Mouse (Mus musculus) intestine, embryonic 15.5 days (tissue): Measurements from ENCODE around the gene Serpina3n. TPM values are rescaled to one million over a fixed set of nuclear protein-coding genes. Genes with fewer than 3 reads are reported as not detected.
A peak's percentile ranks its signal among the peaks of the same experiment; 100 is the strongest.

Experiments
- ATAC-seq: fragments of 200-750 bp; cut with Nextera tagmentation; 2 replicates; pipeline ENCODE4 v1.8.0; 2017; ENCODE audit warnings: moderate TSS enrichment, moderate library complexity
- H3K27ac ChIP-seq: fragments of 300-500 bp; sonication (generic); 2 replicates; pipeline ENCODE4 v1.5.1; 2015; ENCODE audit warnings: mild to moderate bottlenecking, inconsistent platforms
- H3K27me3 ChIP-seq: fragments of 300-500 bp; sonication (generic); replicated peaks from 2 replicates; pipeline ENCODE4 v1.6.1; 2015; ENCODE audit warnings: inconsistent platforms
- H3K36me3 ChIP-seq: fragments of 300-500 bp; sonication (generic); 2 replicates; pipeline ENCODE4 v1.6.1; 2015; ENCODE audit warnings: inconsistent platforms
- H3K4me1 ChIP-seq: fragments of 300-500 bp; sonication (generic); replicated peaks from 2 replicates; pipeline ENCODE4 v1.6.1; 2015; ENCODE audit warnings: inconsistent platforms
- H3K4me2 ChIP-seq: fragments of 300-500 bp; sonication (generic); replicated peaks from 2 replicates; pipeline ENCODE4 v1.6.1; 2015; ENCODE audit warnings: mild to moderate bottlenecking, inconsistent platforms
- H3K4me3 ChIP-seq: fragments of 300-500 bp; sonication (generic); replicated peaks from 2 replicates; pipeline ENCODE4 v1.5.1; 2015; ENCODE audit warnings: inconsistent platforms
- H3K9ac ChIP-seq: fragments of 300-500 bp; sonication (generic); 2 replicates; pipeline ENCODE4 v1.6.1; 2015; ENCODE audit warnings: inconsistent platforms
- H3K9me3 ChIP-seq: fragments of 300-500 bp; sonication (generic); 2 replicates; pipeline ENCODE4 v1.6.1; 2016; ENCODE audit warnings: inconsistent platforms
- WGBS: fragments of 180-500 bp; shearing (Covaris S2); methylation state at CpG from one replicate; pipeline ENCODE4 v1.1.7; 2015; 5-methylcytosine and 5-hydroxymethylcytosine counted together
- polyA plus RNA-seq: library from polyadenylated mRNA; unstranded; fragments of >200 nt; fragmentation: Nextera tagmentation; extraction: Ambion mirVana; gene quantifications from 2 replicates; pipeline ENCODE4 v1.2.1, GENCODE M21; 2015

Serpina3n gene
- polyA plus RNA-seq, 1 experiment from 2014 or later = 0.11 TPM

DNA sequence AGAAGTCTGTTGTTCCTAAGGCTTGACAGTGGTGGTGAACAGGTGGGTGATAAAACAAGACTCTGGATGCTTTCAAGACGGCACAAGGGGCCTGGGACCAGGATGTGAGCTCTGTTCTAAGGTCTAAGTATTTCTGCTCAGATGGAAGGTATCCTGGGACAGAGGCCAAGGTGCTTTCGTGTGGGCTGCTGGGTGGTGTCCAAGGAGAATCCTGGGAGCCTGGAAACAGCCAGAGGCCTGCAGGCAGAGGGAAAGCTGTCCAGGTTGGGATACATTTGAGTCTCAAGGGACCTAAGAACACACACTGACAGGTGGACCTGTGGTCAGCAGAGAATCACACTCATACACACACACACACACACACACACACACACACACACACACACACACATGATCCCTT is 8.0 kb downstream of the Serpina3n start:
- WGBS = 58% methylated on average over 2 of the region's 2 CpGs
- H3K4me3 ChIP-seq = no peak overlapping the region
- no peak for ATAC-seq
- no peak overlapping the region for H3K27ac ChIP-seq
- peaks cover 4% of the 10 kb centered on the region; the same call in 1 of the 2 replicates for H3K27me3 ChIP-seq
- H3K4me2 ChIP-seq = no peak overlapping the region
- H3K4me1 ChIP-seq = no peaks in the 10 kb centered on the region
- no peak overlapping the region for H3K9ac ChIP-seq
- H3K36me3 ChIP-seq = no peaks in the 10 kb centered on the region
- H3K9me3 ChIP-seq = no peaks in the 10 kb centered on the region

GRCm38 (mm10) chr12:104415625-104416315 is 9.2 kb downstream of the Serpina3n start:
- Histone ChIP-seq H3K27me3 (peaks cover 4% of the 10 kb centered on the region; the same call in 1 of the 2 replicates), H3K4me2 (no peak overlapping the region), H3K36me3 (no peaks in the 10 kb centered on the region), H3K9me3 (no peaks in the 10 kb centered on the region), H3K4me1 (no peaks in the 10 kb centered on the region), H3K4me3 (no peak overlapping the region), H3K27ac (no peak overlapping the region), H3K9ac (no peak overlapping the region)
- peak; percentile 50; the same call in 1 of the 2 replicates for ATAC-seq
- 33% methylated on average over 6 of the region's 6 CpGs for WGBS

DNA sequence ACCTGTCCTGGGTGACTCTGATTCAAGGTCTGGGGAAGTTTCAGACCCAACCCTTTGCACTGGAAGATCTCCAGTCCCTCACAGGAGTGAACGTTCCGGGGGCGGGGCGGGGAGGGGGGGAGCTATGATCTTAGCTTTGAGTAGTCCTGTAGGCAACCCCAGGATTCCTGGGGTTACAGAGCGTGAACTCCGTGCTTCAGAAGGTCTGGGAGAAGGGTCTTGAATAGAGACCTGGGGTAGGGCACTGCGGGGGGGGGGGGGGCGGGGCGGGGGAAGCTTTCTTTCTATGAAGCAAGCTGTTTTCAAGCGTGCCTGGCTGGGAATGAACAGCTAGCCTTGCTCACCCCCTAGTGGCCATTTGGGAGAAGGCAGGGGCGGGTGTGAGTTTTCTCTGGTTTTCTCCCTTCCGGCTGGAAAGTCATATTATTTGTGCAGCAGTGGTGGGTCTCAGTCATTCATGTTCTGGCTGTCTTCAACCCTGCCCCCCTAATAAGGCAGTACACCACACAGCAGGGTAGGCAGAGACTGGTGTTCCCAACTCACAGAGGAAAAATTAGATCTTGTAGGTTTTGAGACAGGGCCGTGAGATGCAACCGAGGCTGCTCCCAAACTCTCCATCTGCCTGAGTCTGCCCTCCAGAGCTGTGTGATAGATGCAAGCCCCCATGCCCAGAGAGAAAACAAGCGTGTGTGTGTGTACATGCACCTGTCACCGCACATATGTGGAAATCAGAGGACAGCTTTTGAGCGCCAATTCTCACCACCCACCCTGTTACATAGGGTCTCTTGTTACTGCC is 12.0 kb downstream of the Serpina3n start:
- Histone ChIP-seq H3K9ac (no peak overlapping the region), H3K27me3 (peaks cover 4% of the 10 kb centered on the region; the same call in 1 of the 2 replicates), H3K27ac (no peak overlapping the region), H3K36me3 (no peaks in the 10 kb centered on the region), H3K4me2 (peak overlapping the region; percentile 49), H3K9me3 (no peaks in the 10 kb centered on the region), H3K4me3 (no peak overlapping the region), H3K4me1 (no peaks in the 10 kb centered on the region)
- ATAC-seq = peak; percentile 64
- 17% methylated on average over 17 of the region's 17 CpGs for WGBS

GRCm38 (mm10) chr12:104419136-104419462 is 12.6 kb downstream of the Serpina3n start:
- no peak for ATAC-seq
- Histone ChIP-seq H3K27me3 (peaks cover 4% of the 10 kb centered on the region; the same call in 1 of the 2 replicates), H3K4me2 (no peak overlapping the region), H3K36me3 (no peaks in the 10 kb centered on the region), H3K4me3 (no peak overlapping the region), H3K9me3 (no peaks in the 10 kb centered on the region), H3K9ac (no peak overlapping the region), H3K27ac (no peak overlapping the region), H3K4me1 (no peaks in the 10 kb centered on the region)
- WGBS = 16% methylated on average over 2 of the region's 2 CpGs

DNA sequence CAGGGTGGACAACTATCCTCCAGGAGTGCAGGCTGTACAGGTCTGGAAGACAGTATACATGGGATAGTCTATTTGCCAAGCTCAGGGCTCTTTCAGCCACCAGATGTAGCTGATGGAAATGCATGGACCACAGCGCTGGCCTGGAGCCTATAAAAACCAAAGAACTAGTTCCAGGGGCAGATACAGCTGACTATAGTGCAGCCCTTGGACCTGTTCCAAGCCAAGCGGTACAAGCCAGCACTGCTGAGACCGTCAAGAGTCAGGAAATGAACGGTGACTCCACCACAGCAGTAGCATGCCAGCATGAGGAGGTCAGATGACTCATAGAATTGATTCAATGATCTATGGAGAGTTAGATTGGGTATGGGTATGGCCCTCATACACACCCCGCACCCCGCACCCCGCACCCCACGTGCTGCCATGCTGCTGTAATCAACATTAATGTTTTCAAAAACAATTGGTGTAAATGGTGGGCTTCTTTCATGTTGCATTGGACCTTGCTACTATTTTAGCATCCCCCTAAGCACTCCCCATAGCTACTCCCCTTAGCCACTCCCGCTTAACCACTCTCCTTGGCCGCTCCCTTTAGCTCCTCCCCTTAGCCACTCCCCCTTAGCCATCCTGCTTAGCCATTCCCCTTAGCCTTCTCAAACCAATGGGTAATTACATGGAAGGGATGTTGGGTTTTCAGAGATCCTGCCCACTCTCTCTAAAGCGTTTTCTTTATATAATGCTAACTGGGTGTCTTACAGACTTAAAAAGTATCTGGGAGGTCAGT is 16.3 kb downstream of the Serpina3n start:
- Histone ChIP-seq H3K4me3 (no peak overlapping the region), H3K9me3 (no peaks in the 10 kb centered on the region), H3K9ac (no peak overlapping the region), H3K27ac (no peak overlapping the region), H3K36me3 (no peaks in the 10 kb centered on the region), H3K27me3 (peaks cover 5% of the 10 kb centered on the region; the same call in 1 of the 2 replicates), H3K4me1 (no peaks in the 10 kb centered on the region), H3K4me2 (no peak overlapping the region)
- 62% methylated on average over 11 of the region's 11 CpGs for WGBS
- no peak for ATAC-seq

DNA sequence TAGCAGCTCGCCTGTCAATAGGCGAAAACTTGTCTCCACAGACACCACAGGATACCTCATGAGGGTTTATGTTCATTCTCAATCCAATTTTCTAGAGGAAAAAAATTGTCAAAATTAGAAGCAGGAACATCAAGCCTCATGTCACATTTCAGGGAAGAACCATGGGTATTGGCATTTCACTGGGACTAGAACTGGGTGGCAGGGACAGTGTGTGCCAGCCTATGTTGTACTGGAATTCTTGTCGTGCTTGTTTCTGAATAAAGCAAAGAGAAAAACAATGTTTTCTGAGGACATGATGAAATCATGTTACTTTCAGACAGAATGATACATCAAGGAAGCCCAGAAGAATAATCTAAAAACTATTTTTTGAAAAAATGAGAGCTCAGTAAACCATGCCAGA is 19.1 kb downstream of the Serpina3n start:
- WGBS = 72% methylated on average over 3 of the region's 3 CpGs
- Histone ChIP-seq H3K4me3 (no peak overlapping the region), H3K4me2 (no peak overlapping the region), H3K9me3 (no peaks in the 10 kb centered on the region), H3K27me3 (0 out of 2 replicates have a peak, but pooled peaks cover 3% of the 10 kb centered on the region), H3K4me1 (no peaks in the 10 kb centered on the region), H3K9ac (no peak overlapping the region), H3K27ac (no peak overlapping the region), H3K36me3 (no peaks in the 10 kb centered on the region)
- ATAC-seq = no peak

DNA sequence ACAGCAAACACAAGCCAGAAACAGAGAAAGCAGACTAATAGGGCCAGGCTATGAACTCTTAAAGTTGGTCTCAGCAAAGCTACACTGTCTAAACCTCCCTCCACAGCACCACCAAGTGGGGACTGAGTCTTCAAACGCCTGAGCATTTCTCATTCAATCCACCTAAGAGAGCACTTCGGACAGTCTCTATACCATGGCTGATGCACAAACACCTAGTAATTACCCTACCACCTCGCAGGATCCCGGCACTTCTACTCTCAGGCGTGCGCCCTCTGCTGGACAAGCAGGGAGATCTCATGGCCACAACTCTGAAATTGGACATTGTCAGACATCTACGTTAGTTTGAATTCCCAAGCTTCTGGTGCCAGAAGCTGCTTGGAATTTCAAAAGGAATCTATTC is 20.4 kb downstream of the Serpina3n start:
- H3K4me2 ChIP-seq = no peak overlapping the region
- H3K9ac ChIP-seq = no peak overlapping the region
- 4% methylated on average over 7 of the region's 7 CpGs for WGBS
- H3K36me3 ChIP-seq = no peaks in the 10 kb centered on the region
- H3K27ac ChIP-seq = no peak overlapping the region
- H3K27me3 ChIP-seq = 0 out of 2 replicates have a peak, but pooled peaks cover 3% of the 10 kb centered on the region
- 0 out of 2 replicates have a peak, but pooled peaks have one; percentile 23 for ATAC-seq
- no peaks in the 10 kb centered on the region for H3K9me3 ChIP-seq
- no peak overlapping the region for H3K4me3 ChIP-seq
- no peaks in the 10 kb centered on the region for H3K4me1 ChIP-seq

- 0 out of 2 replicates have a peak, but pooled peaks cover 2% of the 10 kb centered on the region for H3K4me1 ChIP-seq
- H3K4me3 ChIP-seq = no peak overlapping the region
- no peak overlapping the region for H3K9ac ChIP-seq
- no peak overlapping the region for H3K4me2 ChIP-seq
- H3K9me3 ChIP-seq = no peaks in the 10 kb centered on the region
- H3K27me3 ChIP-seq = no peaks in the 10 kb centered on the region; the same call in 1 of the 2 replicates
- ATAC-seq = no peak
- no peaks in the 10 kb centered on the region for H3K36me3 ChIP-seq
- H3K27ac ChIP-seq = no peak overlapping the region
- 56% methylated on average over 10 of the region's 10 CpGs for WGBS
Measured at GRCm38 (mm10) chr12:104431359-104431758, 24.8 kb downstream of the Serpina3n start.

DNA sequence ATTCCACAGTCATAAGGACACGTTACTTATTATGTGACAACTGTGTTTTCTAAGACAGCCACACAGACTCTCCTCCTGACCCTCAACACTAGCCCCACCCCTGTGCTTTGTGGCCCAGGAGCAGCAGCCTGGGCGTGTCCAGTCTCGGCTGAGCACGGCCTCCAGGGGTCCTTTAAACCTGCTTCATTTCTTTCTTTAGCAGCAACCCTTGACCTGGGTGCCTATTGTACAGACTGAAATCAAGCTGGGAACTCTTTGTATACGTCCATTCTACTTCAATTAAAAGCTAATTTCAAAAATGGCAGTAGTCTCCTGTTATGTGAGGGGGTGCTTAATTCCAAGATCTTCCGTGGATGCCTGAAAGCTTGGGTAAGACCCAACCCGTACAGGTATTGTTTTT is 26.7 kb downstream of the Serpina3n start:
- Histone ChIP-seq H3K9ac (no peak overlapping the region), H3K27me3 (no peaks in the 10 kb centered on the region; the same call in 1 of the 2 replicates), H3K4me2 (no peak overlapping the region), H3K4me1 (0 out of 2 replicates have a peak, but pooled peaks cover 2% of the 10 kb centered on the region), H3K36me3 (no peaks in the 10 kb centered on the region), H3K4me3 (no peak overlapping the region), H3K9me3 (no peaks in the 10 kb centered on the region), H3K27ac (no peak overlapping the region)
- ATAC-seq = 0 out of 2 replicates have a peak, but pooled peaks have one; percentile 55
- WGBS = 49% methylated on average over 7 of the region's 7 CpGs

DNA sequence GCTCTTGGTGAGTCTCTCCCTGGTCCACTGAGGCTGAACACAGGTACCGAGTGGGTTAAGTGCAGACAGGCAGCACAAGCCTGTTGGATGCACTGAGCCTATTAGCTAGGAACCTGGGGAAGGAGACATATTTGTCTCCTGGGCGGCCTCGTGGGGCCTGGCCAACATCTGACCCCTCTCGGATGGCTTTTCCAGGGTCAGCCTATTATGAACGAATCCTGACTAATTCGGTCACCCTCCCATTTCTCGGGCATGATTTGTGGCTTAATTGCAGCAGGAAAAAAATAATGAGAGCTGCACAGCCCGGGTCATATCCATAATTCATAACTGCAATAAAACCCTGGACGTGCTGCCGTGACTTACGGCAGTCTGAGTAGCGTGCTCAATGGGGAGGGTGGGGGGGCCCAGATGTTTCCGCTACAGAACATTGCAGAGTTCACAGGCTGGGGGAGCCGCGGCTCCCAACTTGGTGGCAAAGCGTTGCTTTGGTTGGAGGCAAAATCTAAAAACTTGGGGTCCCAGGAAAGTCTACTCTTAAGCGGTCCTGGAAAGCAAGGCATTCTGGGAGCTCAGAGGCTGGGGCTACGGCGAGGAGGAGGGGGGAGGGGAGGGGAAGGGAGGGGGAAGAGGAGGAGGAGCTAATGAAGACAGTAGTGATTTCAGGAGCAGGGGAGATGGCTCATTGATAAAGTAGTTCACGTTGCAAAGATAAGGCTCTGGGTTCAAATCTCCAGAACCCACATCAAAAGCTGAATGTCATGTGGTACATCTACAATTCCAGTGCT is 27.6 kb downstream of the Serpina3n start:
- no peaks in the 10 kb centered on the region; the same call in 1 of the 2 replicates for H3K27me3 ChIP-seq
- no peak overlapping the region for H3K9ac ChIP-seq
- ATAC-seq = peak; percentile 34; the same call in 1 of the 2 replicates
- H3K4me2 ChIP-seq = no peak overlapping the region
- no peaks in the 10 kb centered on the region for H3K36me3 ChIP-seq
- 60% methylated on average over 20 of the region's 20 CpGs for whole genome bisulfite sequencing
- no peak overlapping the region for H3K27ac ChIP-seq
- H3K4me3 ChIP-seq = no peak overlapping the region
- H3K9me3 ChIP-seq = no peaks in the 10 kb centered on the region
- H3K4me1 ChIP-seq = 0 out of 2 replicates have a peak, but pooled peaks cover 2% of the 10 kb centered on the region

GRCm38 (mm10) chr12:104440087-104440760 is 33.7 kb downstream of the Serpina3n start:
- no peaks in the 10 kb centered on the region for H3K4me1 ChIP-seq
- H3K36me3 ChIP-seq = no peaks in the 10 kb centered on the region
- no peaks in the 10 kb centered on the region for H3K27me3 ChIP-seq
- no peak overlapping the region for H3K9ac ChIP-seq
- 11% methylated on average over 22 of the region's 22 CpGs for WGBS
- H3K4me3 ChIP-seq = no peak overlapping the region
- no peaks in the 10 kb centered on the region for H3K9me3 ChIP-seq
- no peak overlapping the region for H3K27ac ChIP-seq
- no peak overlapping the region for H3K4me2 ChIP-seq
- peak; percentile 66 for ATAC-seq
